Mouse (Mus musculus) C2C12 (cell line): Measurements from ENCODE around the gene Iscu.

Experiments used
- CEBPB ChIP-seq: IDR thresholded peaks from one replicate; pipeline ENCODE4 v1.6.1; 2011; ENCODE audit warnings: low read depth, mild to moderate bottlenecking, control low read depth, moderate library complexity
- CTCF ChIP-seq: IDR thresholded peaks from one replicate; pipeline ENCODE4 v1.5.1; 2011; ENCODE audit not compliant: control insufficient read depth, insufficient read depth, insufficient read length
- FOSL1 ChIP-seq: IDR thresholded peaks from one replicate; pipeline ENCODE4 v1.8.0; 2011; ENCODE audit warnings: mild to moderate bottlenecking, low read length; ENCODE audit not compliant: poor library complexity, insufficient read depth, severe bottlenecking
- MAX ChIP-seq: IDR thresholded peaks from one replicate; pipeline ENCODE4 v1.6.1; 2011; ENCODE audit warnings: mild to moderate bottlenecking, control low read depth
- MYOD1 ChIP-seq: IDR thresholded peaks from one replicate; pipeline ENCODE4 v1.6.1; 2011; ENCODE audit warnings: low read depth; ENCODE audit not compliant: control insufficient read depth, insufficient read length
- MYOG ChIP-seq: IDR thresholded peaks from one replicate; pipeline ENCODE4 v1.6.1; 2011; ENCODE audit not compliant: control insufficient read depth, insufficient read length; ENCODE audit errors: extremely low read depth
- USF1 ChIP-seq: IDR thresholded peaks from one replicate; pipeline ENCODE4 v1.6.1; 2011; ENCODE audit warnings: low read depth, mild to moderate bottlenecking, control low read depth, moderate library complexity

- TF ChIP-seq CTCF = no peak
- no peak for TF ChIP-seq FOSL1
- TF ChIP-seq MAX = no peak
- no peak for TF ChIP-seq MYOG
- no peak for TF ChIP-seq USF1
- no peak for TF ChIP-seq MYOD1
- TF ChIP-seq CEBPB = no peak
Observed at GRCm38 (mm10) chr5:113825558-113825957, 53.0 kb downstream of the Iscu start.
